Mouse (Mus musculus): Measurements from ENCODE around the gene Stk10.

- no peak for TF ChIP-seq CTCF (IDR thresholded peaks at IDR 0.05; ENCODE audit: extremely low read depth, insufficient read depth, low read length)
- TF ChIP-seq POLR2A (IDR thresholded peaks at IDR 0.05; ENCODE audit: extremely low read depth, insufficient read depth, low read length) = no peak
Measured at GRCm38 (mm10) chr11:32626079-32626478, 93.0 kb downstream of the Stk10 start.
